Mouse (Mus musculus) neural tube, embryonic 11.5 days (tissue): ENCODE measurements around the gene Psen1. TPM values are rescaled to one million over a fixed set of nuclear protein-coding genes. Genes with fewer than 3 reads are reported as not detected.

Experiments used
- ATAC-seq: fragments of 200-750 bp; cut with Nextera tagmentation; 2 replicates; pipeline ENCODE4 v1.8.0; 2017; ENCODE audit warnings: moderate number of reproducible peaks, mild to moderate bottlenecking, moderate TSS enrichment, moderate library complexity; ENCODE audit not compliant: insufficient read depth, low FRiP score, low TSS enrichment
- DNase-seq: peaks from one replicate; pipeline ENCODE4 v3.0.0-alpha.2; 2015; ENCODE audit warnings: low spot score
- H3K27ac ChIP-seq: fragments of 300-500 bp; sonication (generic); 2 replicates; pipeline ENCODE4 v1.5.1; 2014; ENCODE audit warnings: low read depth, mild to moderate bottlenecking, low read length
- H3K27me3 ChIP-seq: fragments of 300-500 bp; sonication (generic); 2 replicates; pipeline ENCODE4 v1.6.1; 2014; ENCODE audit warnings: mild to moderate bottlenecking, low read length, mixed read lengths; ENCODE audit not compliant: control insufficient read depth, insufficient read depth
- H3K36me3 ChIP-seq: fragments of 300-500 bp; sonication (generic); 2 replicates; pipeline ENCODE4 v1.6.1; 2014; ENCODE audit warnings: mild to moderate bottlenecking, low read length, moderate library complexity, mixed read lengths; ENCODE audit not compliant: control insufficient read depth, insufficient read depth
- H3K4me1 ChIP-seq: fragments of 300-500 bp; sonication (generic); 2 replicates; pipeline ENCODE4 v1.6.1; 2014; ENCODE audit warnings: low read length, mixed read lengths; ENCODE audit not compliant: control insufficient read depth, insufficient read depth
- H3K4me2 ChIP-seq: fragments of 300-500 bp; sonication (generic); 2 replicates; pipeline ENCODE4 v1.6.1; 2014; ENCODE audit warnings: low read depth, mild to moderate bottlenecking, moderate library complexity
- H3K4me3 ChIP-seq: fragments of 300-500 bp; sonication (generic); 2 replicates; pipeline ENCODE4 v1.5.1; 2014; ENCODE audit warnings: low read depth, low read length
- H3K9ac ChIP-seq: fragments of 300-500 bp; sonication (generic); 2 replicates; pipeline ENCODE4 v1.6.1; 2014; ENCODE audit warnings: mild to moderate bottlenecking, low read length
- H3K9me3 ChIP-seq: fragments of 300-500 bp; sonication (generic); 2 replicates; pipeline ENCODE4 v1.6.1; 2016; ENCODE audit warnings: low read length; ENCODE audit not compliant: control insufficient read depth
- WGBS: fragments of 180-500 bp; shearing (Covaris S2); extraction: QIAGEN DNeasy Blood & Tissue Kit; methylation state at CpG from one replicate; pipeline ENCODE4 v1.1.7; 2014; 5-methylcytosine and 5-hydroxymethylcytosine counted together
- polyA plus RNA-seq: library from polyadenylated mRNA; unstranded; fragments of >200 nt; fragmentation: Nextera tagmentation; extraction: Ambion mirVana; gene quantifications from 2 replicates; pipeline ENCODE4 v1.2.1, GENCODE M21; 2014

Psen1 gene
- polyA plus RNA-seq, 1 experiment from 2014 or later = 77.7 TPM

GRCm38 (mm10) chr12:83689087-83689432 is 1.1 kb downstream of the Psen1 start:
- ATAC-seq (no peak), DNase-seq (no peak)
- WGBS = 42% methylated on average over 6 of the region's 6 CpGs
- H3K4me2 ChIP-seq = peak overlapping the region; percentile 79
- peak overlapping the region; percentile 90 for H3K4me3 ChIP-seq
- H3K4me1 ChIP-seq = peaks cover 10% of the 10 kb centered on the region
- peak overlapping the region; percentile 92 for H3K9ac ChIP-seq
- H3K36me3 ChIP-seq = no peaks in the 10 kb centered on the region
- no peaks in the 10 kb centered on the region for H3K27me3 ChIP-seq
- H3K9me3 ChIP-seq = no peaks in the 10 kb centered on the region
- no peak overlapping the region for H3K27ac ChIP-seq

GRCm38 (mm10) chr12:83694011-83694410 is 6.1 kb downstream of the Psen1 start:
- Histone ChIP-seq H3K9ac (no peak overlapping the region), H3K4me1 (peaks cover 6% of the 10 kb centered on the region; the same call in 1 of the 2 replicates), H3K36me3 (no peaks in the 10 kb centered on the region), H3K4me3 (no peak overlapping the region), H3K4me2 (no peak overlapping the region), H3K9me3 (no peaks in the 10 kb centered on the region), H3K27me3 (no peaks in the 10 kb centered on the region), H3K27ac (no peak overlapping the region)
- ATAC-seq (no peak), DNase-seq (no peak)
- WGBS = 96% methylated on average over 5 of the region's 5 CpGs

GRCm38 (mm10) chr12:83694669-83695068 is 6.7 kb downstream of the Psen1 start:
- H3K9me3 ChIP-seq = no peaks in the 10 kb centered on the region
- WGBS = 88% methylated on average over 3 of the region's 3 CpGs

GRCm38 (mm10) chr12:83698637-83699036 is 10.7 kb downstream of the Psen1 start:
- H3K36me3 ChIP-seq = no peaks in the 10 kb centered on the region; the same call in none of the 2 replicates
- no peak overlapping the region for H3K9ac ChIP-seq
- H3K4me3 ChIP-seq = no peak overlapping the region
- H3K27ac ChIP-seq = no peak overlapping the region
- H3K4me1 ChIP-seq = no peaks in the 10 kb centered on the region
- ATAC-seq (no peak), DNase-seq (no peak)
- H3K27me3 ChIP-seq = no peaks in the 10 kb centered on the region
- H3K4me2 ChIP-seq = no peak overlapping the region
- 88% methylated on average over 4 of the region's 4 CpGs for WGBS
- H3K9me3 ChIP-seq = no peaks in the 10 kb centered on the region

More at GRCm38 (mm10) chr12:83694669-83695068, 6.7 kb downstream of the Psen1 start:
- no peak for ATAC-seq
- Histone ChIP-seq H3K4me3 (no peak overlapping the region), H3K36me3 (no peaks in the 10 kb centered on the region; the same call in 1 of the 2 replicates), H3K27ac (no peak overlapping the region), H3K27me3 (no peaks in the 10 kb centered on the region), H3K4me2 (no peak overlapping the region), H3K4me1 (0 out of 2 replicates have a peak, but pooled peaks cover 4% of the 10 kb centered on the region), H3K9ac (no peak overlapping the region)
- DNase-seq = no peak

- Histone ChIP-seq H3K4me2 (no peak overlapping the region), H3K4me3 (no peak overlapping the region), H3K27ac (no peak overlapping the region), H3K36me3 (peaks cover 2% of the 10 kb centered on the region), H3K9ac (no peak overlapping the region), H3K9me3 (no peaks in the 10 kb centered on the region), H3K27me3 (no peaks in the 10 kb centered on the region), H3K4me1 (no peaks in the 10 kb centered on the region)
- ATAC-seq (no peak), DNase-seq (no peak)
- WGBS = 94% methylated on average over 7 of the region's 7 CpGs
Measured at GRCm38 (mm10) chr12:83701608-83702007, 13.7 kb downstream of the Psen1 start.

GRCm38 (mm10) chr12:83702796-83703195 is 14.8 kb downstream of the Psen1 start:
- peaks cover 2% of the 10 kb centered on the region for H3K36me3 ChIP-seq
- H3K27ac ChIP-seq = no peak overlapping the region
- H3K4me1 ChIP-seq = no peaks in the 10 kb centered on the region
- DNase-seq (peak; percentile 31), ATAC-seq (peak; percentile 60; the same call in 1 of the 2 replicates)
- H3K4me3 ChIP-seq = no peak overlapping the region
- H3K9ac ChIP-seq = no peak overlapping the region
- H3K4me2 ChIP-seq = no peak overlapping the region
- no peaks in the 10 kb centered on the region for H3K27me3 ChIP-seq
- WGBS = 34% methylated on average over 4 of the region's 4 CpGs
- no peaks in the 10 kb centered on the region for H3K9me3 ChIP-seq

- Histone ChIP-seq H3K4me2 (no peak overlapping the region), H3K4me1 (no peaks in the 10 kb centered on the region), H3K9me3 (no peaks in the 10 kb centered on the region), H3K27me3 (no peaks in the 10 kb centered on the region), H3K9ac (no peak overlapping the region), H3K36me3 (peaks cover 2% of the 10 kb centered on the region; the same call in 1 of the 2 replicates), H3K4me3 (no peak overlapping the region), H3K27ac (no peak overlapping the region)
- DNase-seq = no peak
- 66% methylated on average over 4 of the region's 4 CpGs for WGBS
- ATAC-seq = no peak
Measured at GRCm38 (mm10) chr12:83706951-83707350, 19.0 kb downstream of the Psen1 start.

- peaks cover 5% of the 10 kb centered on the region for H3K36me3 ChIP-seq
- H3K4me3 ChIP-seq = no peak overlapping the region
- H3K9me3 ChIP-seq = no peaks in the 10 kb centered on the region
- H3K4me2 ChIP-seq = no peak overlapping the region
- H3K9ac ChIP-seq = no peak overlapping the region
- no peak overlapping the region for H3K27ac ChIP-seq
- no peaks in the 10 kb centered on the region for H3K4me1 ChIP-seq
- ATAC-seq = no peak
- 88% methylated on average over 7 of the region's 7 CpGs for WGBS
- DNase-seq = no peak
- H3K27me3 ChIP-seq = no peaks in the 10 kb centered on the region
Measured at GRCm38 (mm10) chr12:83708160-83709092, 20.5 kb downstream of the Psen1 start.

- no peaks in the 10 kb centered on the region for H3K4me1 ChIP-seq
- H3K36me3 ChIP-seq = peaks cover 3% of the 10 kb centered on the region
- H3K9me3 ChIP-seq = no peaks in the 10 kb centered on the region
- no peak overlapping the region for H3K4me2 ChIP-seq
- H3K9ac ChIP-seq = no peak overlapping the region
- no peak for DNase-seq
- no peak overlapping the region for H3K27ac ChIP-seq
- no peak overlapping the region for H3K4me3 ChIP-seq
- no peak for ATAC-seq
- H3K27me3 ChIP-seq = no peaks in the 10 kb centered on the region
- 94% methylated on average over 2 of the region's 2 CpGs for WGBS
Measured at GRCm38 (mm10) chr12:83709934-83710333, 22.0 kb downstream of the Psen1 start.
